Mouse (Mus musculus) limb, embryonic 14.5 days (tissue): ENCODE measurements around the gene Ear6. TPM values are rescaled to one million over a fixed set of nuclear protein-coding genes. Genes with fewer than 3 reads are reported as not detected.

ENCODE experiments used
- ATAC-seq: fragments of 200-750 bp; cut with Nextera tagmentation; 2 replicates; pipeline ENCODE4 v1.8.0; 2017; ENCODE audit warnings: low read depth, moderate number of reproducible peaks, moderate TSS enrichment; ENCODE audit not compliant: low FRiP score
- DNase-seq: peaks from one replicate; pipeline ENCODE4 v3.0.0-alpha.2; 2015; ENCODE audit warnings: low spot score
- H3K27ac ChIP-seq: fragments of 300-500 bp; sonication (generic); replicated peaks from 2 replicates; pipeline ENCODE4 v1.5.1; 2014; ENCODE audit warnings: low read depth, mild to moderate bottlenecking, low read length, moderate library complexity, mixed read lengths
- H3K27me3 ChIP-seq: fragments of 300-500 bp; sonication (generic); 2 replicates; pipeline ENCODE4 v1.6.1; 2014; ENCODE audit warnings: low read length, mixed read lengths; ENCODE audit not compliant: control insufficient read depth, insufficient read depth
- H3K36me3 ChIP-seq: fragments of 300-500 bp; sonication (generic); 2 replicates; pipeline ENCODE4 v1.6.1; 2014; ENCODE audit warnings: mild to moderate bottlenecking, low read length, moderate library complexity, mixed read lengths; ENCODE audit not compliant: control insufficient read depth, insufficient read depth
- H3K4me1 ChIP-seq: fragments of 300-500 bp; sonication (generic); 2 replicates; pipeline ENCODE4 v1.6.1; 2014; ENCODE audit warnings: antibody characterized with exemption, low read length, mixed read lengths; ENCODE audit not compliant: control insufficient read depth, insufficient read depth
- H3K4me2 ChIP-seq: fragments of 300-500 bp; sonication (generic); replicated peaks from 2 replicates; pipeline ENCODE4 v1.6.1; 2014; ENCODE audit warnings: low read depth, mild to moderate bottlenecking, low read length, moderate library complexity; ENCODE audit not compliant: severe bottlenecking
- H3K4me3 ChIP-seq: fragments of 300-500 bp; sonication (generic); replicated peaks from 2 replicates; pipeline ENCODE4 v1.5.1; 2014; ENCODE audit warnings: low read length
- H3K9ac ChIP-seq: fragments of 300-500 bp; sonication (generic); 2 replicates; pipeline ENCODE4 v1.6.1; 2014; ENCODE audit warnings: mild to moderate bottlenecking, low read depth, low read length, moderate library complexity; ENCODE audit not compliant: severe bottlenecking
- H3K9me3 ChIP-seq: fragments of 300-500 bp; sonication (generic); 2 replicates; pipeline ENCODE4 v1.6.1; 2016; ENCODE audit warnings: low read length; ENCODE audit not compliant: control insufficient read depth
- POLR2A ChIP-seq: fragments of 200-500 bp; IDR thresholded peaks from 2 replicates; pipeline ENCODE4 v1.8.0; 2012; ENCODE audit warnings: inconsistent platforms, mild to moderate bottlenecking, moderate library complexity, borderline replicate concordance; ENCODE audit not compliant: insufficient read depth, insufficient read length; ENCODE audit errors: extremely low read depth
- WGBS: fragments of 180-500 bp; shearing (Covaris S2); extraction: QIAGEN DNeasy Blood & Tissue Kit; methylation state at CpG from one replicate; pipeline ENCODE4 v1.1.7; 2014; 5-methylcytosine and 5-hydroxymethylcytosine counted together
- polyA plus RNA-seq, 2 experiments: library from polyadenylated mRNA; depleted of rRNA in 1 of 2; stranded (reverse) in 1 of 2; unstranded in 1 of 2; fragments of >200 nt; fragmentation: Nextera tagmentation in 1 of 2; extraction: Ambion mirVana in 1 of 2; gene quantifications; 2 replicates each; pipeline versions ENCODE4 v1.2.1 to v1.2.3; 2012 to 2014

Ear6 gene
- polyA plus RNA-seq, 2 experiments, result 0.31 TPM; not detected in 1

DNA sequence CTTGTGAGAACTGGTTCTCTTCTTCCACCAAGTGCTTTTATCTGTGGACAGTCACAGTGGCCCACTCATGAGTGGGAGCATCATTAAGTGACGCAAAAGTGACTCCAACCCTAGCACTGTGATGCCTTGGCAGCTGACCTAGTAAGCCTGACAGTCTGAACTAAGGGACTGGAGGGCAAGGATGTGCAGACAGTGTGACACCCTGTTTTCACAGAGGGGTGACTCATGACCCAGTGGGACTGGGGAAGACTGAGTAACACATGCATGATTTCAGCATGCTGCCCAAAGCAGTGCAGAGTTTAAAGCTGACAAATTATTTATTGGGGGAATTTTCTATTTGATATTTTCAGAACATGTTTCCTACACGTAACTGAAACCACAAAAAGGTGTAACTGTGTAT lies 17.3 kb downstream of the Ear6 start:
- H3K4me3 ChIP-seq, result no peak overlapping the region
- WGBS, result 76% methylated on average over 2 of the region's 2 CpGs
- no peak overlapping the region for H3K4me2 ChIP-seq
- TF ChIP-seq POLR2A, result no peak
- H3K9ac ChIP-seq, result no peak overlapping the region
- H3K9me3 ChIP-seq, result no peaks in the 10 kb centered on the region
- no peaks in the 10 kb centered on the region for H3K36me3 ChIP-seq
- H3K27me3 ChIP-seq, result no peaks in the 10 kb centered on the region
- no peak overlapping the region for H3K27ac ChIP-seq
- H3K4me1 ChIP-seq, result no peaks in the 10 kb centered on the region
- no peak for ATAC-seq
- DNase-seq, result no peak

DNA sequence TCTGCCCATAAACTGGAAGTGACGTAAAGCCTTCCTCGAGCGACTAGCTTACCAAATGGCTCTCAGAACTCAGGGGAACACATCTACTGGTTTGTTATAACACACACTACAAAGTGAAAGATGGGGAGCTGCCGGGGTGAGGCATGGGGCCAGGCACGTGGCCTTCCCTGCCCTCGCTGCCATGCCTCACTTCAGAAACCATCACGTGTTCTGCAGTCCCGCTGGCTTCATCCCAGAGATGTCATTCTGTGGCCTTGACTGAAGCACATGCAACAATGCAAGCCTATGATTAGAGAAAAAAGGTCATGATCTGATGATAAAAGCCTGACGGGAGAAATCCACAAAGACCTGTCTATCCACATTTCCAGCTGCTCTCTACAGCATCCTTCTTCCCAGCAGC lies 18.2 kb downstream of the Ear6 start:
- WGBS, result 73% methylated on average over 9 of the region's 9 CpGs
- Histone ChIP-seq H3K4me2 (no peak overlapping the region), H3K4me1 (no peaks in the 10 kb centered on the region), H3K36me3 (no peaks in the 10 kb centered on the region), H3K27ac (no peak overlapping the region), H3K27me3 (no peaks in the 10 kb centered on the region), H3K9me3 (no peaks in the 10 kb centered on the region), H3K9ac (no peak overlapping the region), H3K4me3 (no peak overlapping the region)
- ATAC-seq (no peak), DNase-seq (no peak)
- no peak for TF ChIP-seq POLR2A

DNA sequence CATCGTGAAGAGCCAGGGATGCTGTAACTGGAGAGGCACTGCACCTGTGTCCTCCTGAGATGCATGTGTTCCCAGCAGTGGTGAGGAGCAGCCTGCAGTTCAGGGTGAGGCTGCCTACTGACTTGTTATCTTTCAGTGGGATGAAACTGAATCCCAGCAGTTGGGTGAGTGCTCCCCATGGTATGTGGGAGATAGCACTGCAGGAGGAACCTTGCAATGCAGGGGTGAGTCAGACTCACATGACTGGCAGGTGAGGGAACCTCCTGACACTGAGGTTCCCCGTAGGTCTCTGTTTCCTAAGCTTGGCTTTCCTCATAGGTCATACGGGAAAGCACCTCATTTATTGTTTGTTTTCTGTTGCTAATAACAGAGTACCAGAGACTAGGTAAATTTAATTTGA lies 24.0 kb downstream of the Ear6 start:
- 80% methylated on average over 3 of the region's 3 CpGs for WGBS
- H3K4me2 ChIP-seq, result no peak overlapping the region
- H3K9ac ChIP-seq, result no peak overlapping the region
- DNase-seq (no peak), ATAC-seq (no peak)
- no peaks in the 10 kb centered on the region for H3K4me1 ChIP-seq
- H3K27me3 ChIP-seq, result no peaks in the 10 kb centered on the region
- H3K27ac ChIP-seq, result no peak overlapping the region
- TF ChIP-seq POLR2A, result no peak
- no peaks in the 10 kb centered on the region for H3K9me3 ChIP-seq
- H3K4me3 ChIP-seq, result no peak overlapping the region
- H3K36me3 ChIP-seq, result no peaks in the 10 kb centered on the region

GRCm38 (mm10) chr14:51883527-51884030 lies 30.1 kb downstream of the Ear6 start:
- H3K4me3 ChIP-seq, result peak overlapping the region; percentile 73
- DNase-seq (peak; percentile 83), ATAC-seq (peak; percentile 28)
- peak overlapping the region; percentile 66 for H3K9ac ChIP-seq
- H3K4me1 ChIP-seq, result peaks cover 6% of the 10 kb centered on the region
- H3K27me3 ChIP-seq, result no peaks in the 10 kb centered on the region
- peaks cover 20% of the 10 kb centered on the region for H3K36me3 ChIP-seq
- no peaks in the 10 kb centered on the region for H3K9me3 ChIP-seq
- TF ChIP-seq POLR2A, result no peak
- peak overlapping the region; percentile 59 for H3K4me2 ChIP-seq
- peak overlapping the region; percentile 81 for H3K27ac ChIP-seq
- 5% methylated on average over 4 of the region's 4 CpGs for WGBS

DNA sequence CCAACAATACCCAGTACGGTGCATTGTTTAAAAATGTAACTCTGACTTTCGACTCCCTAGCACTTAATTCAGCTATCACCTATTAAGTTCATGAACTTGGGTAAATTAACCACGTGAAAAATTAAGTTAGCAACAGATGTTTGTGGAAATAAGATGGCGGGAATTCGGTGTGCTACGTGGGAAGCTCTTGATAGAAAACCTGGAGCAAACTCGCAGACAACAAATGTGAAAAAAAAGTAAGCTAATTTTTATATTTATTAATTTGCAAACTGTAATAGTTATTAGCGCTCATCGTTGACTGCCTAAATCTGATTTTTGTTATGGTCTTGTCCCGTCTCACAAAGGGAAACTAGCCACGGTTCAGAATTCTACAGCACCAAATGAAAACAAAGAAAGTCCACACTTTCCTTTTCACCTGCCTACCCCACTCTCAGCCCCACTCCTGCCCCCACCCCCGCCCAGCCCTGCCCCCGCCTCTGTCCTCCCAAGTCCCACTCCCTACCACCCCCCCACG lies 30.6 kb downstream of the Ear6 start:
- peak; percentile 38 for ATAC-seq
- peak overlapping the region; percentile 59 for H3K4me2 ChIP-seq
- H3K9ac ChIP-seq, result peak overlapping the region; percentile 66
- peak overlapping the region; percentile 73 for H3K4me3 ChIP-seq
- WGBS, result 1% methylated on average over 14 of the region's 14 CpGs
- peaks cover 25% of the 10 kb centered on the region for H3K36me3 ChIP-seq
- no peak for TF ChIP-seq POLR2A
- H3K27me3 ChIP-seq, result no peaks in the 10 kb centered on the region
- no peaks in the 10 kb centered on the region for H3K9me3 ChIP-seq
- H3K4me1 ChIP-seq, result peaks cover 6% of the 10 kb centered on the region
- peak; percentile 56 for DNase-seq
- H3K27ac ChIP-seq, result peak overlapping the region; percentile 81
